Mouse (Mus musculus) Patski (cell line): ENCODE results near the gene Usp17lc. TPM values are rescaled to one million over a fixed set of nuclear protein-coding genes. Genes with fewer than 3 reads are reported as not detected.
"Not testable (repeated sequence)": the region's sequence is repeated elsewhere in the genome, so short reads cannot be mapped to it uniquely, and the experiment has no call there.

Experiments used
- ATAC-seq: fragments of 100-300 bp; one replicate; pipeline ENCODE4 v1.8.0; 2021
- CTCF ChIA-PET: fragments of 350-600 bp; sonication (Branson Sonifier 250); formaldehyde crosslinking; loops from one replicate; lab custom pipeline; 2022; ENCODE audit warnings: inconsistent platforms; lab: Charles Lee
- POLR2A ChIA-PET: fragments of 350-600 bp; sonication (Branson Sonifier 250); formaldehyde crosslinking; loops from one replicate; lab custom pipeline; 2022; ENCODE audit warnings: antibody characterized with exemption, inconsistent platforms; lab: Charles Lee
- DNase-seq: peaks from one replicate; pipeline ENCODE4 v3.0.0-alpha.2; 2011; ENCODE audit warnings: low read depth, low spot score
- H3K27me3 ChIP-seq: fragments of 371-371 bp; one replicate; pipeline ENCODE4 v1.5.1; 2021
- CTCF ChIP-seq: fragments of 100-300 bp; IDR thresholded peaks from one replicate; pipeline ENCODE4 v1.5.1; 2021
- in situ Hi-C: fragments of 300-500 bp; cut with MboI; formaldehyde crosslinking; loops from 3 replicates; pipeline ENCODE4 v1.11.1; 2018; ENCODE audit warnings: low pct_unique_long_range_greater_than_20kb, mixed read lengths
- polyA plus RNA-seq: library from polyadenylated mRNA; unstranded; gene quantifications from one replicate; pipeline ENCODE4 v1.2.3, GENCODE M21; 2021

Gene Usp17lc
- not detected for polyA plus RNA-seq

GRCm38 (mm10) chr7:103414772-103415171 lies at the start of gene Usp17lc:
Usp17lc (plus strand) TSS chr7:103415072.
- H3K27me3 ChIP-seq, CTCF ChIA-PET, ATAC-seq, DNase-seq, POLR2A ChIA-PET, in situ Hi-C loops: not testable (repeated sequence)

- ChIA-PET CTCF (no interaction called here), POLR2A (no interaction called here)
- no peak for DNase-seq
- no peak for TF ChIP-seq CTCF
- ATAC-seq: no peak
- in situ Hi-C loops: no loop called here
- H3K27me3 ChIP-seq: no peaks in the 10 kb centered on the region
These were observed 28.8 kb upstream of the Usp17lc start, which contains the start of gene Olfr603 for GRCm38 (mm10) chr7:103386077-103386476. Olfr603 (minus strand) TSS chr7:103386177.

GRCm38 (mm10) chr7:103397758-103398157 lies 17.1 kb upstream of the Usp17lc start:
- ATAC-seq: no peak
- no peak for TF ChIP-seq CTCF
- POLR2A ChIA-PET: no interaction called here

GRCm38 (mm10) chr7:103398981-103399380 lies 15.9 kb upstream of the Usp17lc start:
- CTCF ChIA-PET: no interaction called here
- no peak for DNase-seq
- in situ Hi-C loops: no loop called here
- no peak for ATAC-seq
- no peak for TF ChIP-seq CTCF
- no peaks in the 10 kb centered on the region for H3K27me3 ChIP-seq
- POLR2A ChIA-PET: no interaction called here

More at GRCm38 (mm10) chr7:103397758-103398157, 17.1 kb upstream of the Usp17lc start:
- in situ Hi-C loops: no loop called here
- H3K27me3 ChIP-seq: no peaks in the 10 kb centered on the region
- DNase-seq: no peak
- CTCF ChIA-PET: no interaction called here

- CTCF ChIA-PET, in situ Hi-C loops, H3K27me3 ChIP-seq, ATAC-seq, DNase-seq, POLR2A ChIA-PET: not testable (repeated sequence)
These were observed 8.3 kb upstream of the Usp17lc start for GRCm38 (mm10) chr7:103406521-103407055.

GRCm38 (mm10) chr7:103445339-103445738 lies 30.5 kb downstream of the Usp17lc start, which contains the start of gene Olfr605:
Olfr605 (minus strand) TSS chr7:103445439.
- POLR2A ChIA-PET: no interaction called here
- in situ Hi-C loops: no loop called here
- no peaks in the 10 kb centered on the region for H3K27me3 ChIP-seq
- no peak for TF ChIP-seq CTCF
- no peak for DNase-seq
- CTCF ChIA-PET: no interaction called here
- ATAC-seq: no peak

GRCm38 (mm10) chr7:103448746-103449145 lies 33.9 kb downstream of the Usp17lc start, which contains the start of gene Olfr606:
Olfr606 (plus strand) TSS chr7:103449046.
- in situ Hi-C loops: no loop called here
- ChIA-PET POLR2A (no interaction called here), CTCF (no interaction called here)
- H3K27me3 ChIP-seq: no peaks in the 10 kb centered on the region
- DNase-seq (no peak), ATAC-seq (no peak)
- no peak for TF ChIP-seq CTCF

GRCm38 (mm10) chr7:103460590-103460989 lies 45.7 kb downstream of the Usp17lc start:
- DNase-seq (no peak), ATAC-seq (no peak)
- H3K27me3 ChIP-seq: no peaks in the 10 kb centered on the region
- no peak for TF ChIP-seq CTCF
- ChIA-PET CTCF (no interaction called here), POLR2A (no interaction called here)
- in situ Hi-C loops: no loop called here

Other genes with a start within 250 kb of the Usp17lc start
- not detected for gene Olfr591, start 236.7 kb upstream of the Usp17lc start, polyA plus RNA-seq
- not detected for gene Olfr592, start 230.3 kb upstream of the Usp17lc start, polyA plus RNA-seq
- not detected for gene Olfr593, start 203.2 kb upstream of the Usp17lc start, polyA plus RNA-seq
- not detected for gene Olfr594, start 198.1 kb upstream of the Usp17lc start, polyA plus RNA-seq
- gene Usp17ld, start 162.6 kb upstream of the Usp17lc start, polyA plus RNA-seq: not detected
- not detected for gene Olfr596, start 109.4 kb upstream of the Usp17lc start, polyA plus RNA-seq
- not detected for gene Olfr597, start 98.8 kb upstream of the Usp17lc start, polyA plus RNA-seq
- gene Olfr598, start 91.5 kb upstream of the Usp17lc start, polyA plus RNA-seq: not detected
- gene Olfr599, start 79.2 kb upstream of the Usp17lc start, polyA plus RNA-seq: not detected
- not detected for gene Olfr600, start 65.4 kb upstream of the Usp17lc start, polyA plus RNA-seq
- not detected for gene Olfr601, start 52.4 kb upstream of the Usp17lc start, polyA plus RNA-seq
- not detected for gene Olfr603, start 28.9 kb upstream of the Usp17lc start, polyA plus RNA-seq
- not detected for gene Olfr605, start 30.4 kb downstream of the Usp17lc start, polyA plus RNA-seq
- gene Olfr606, start 34.0 kb downstream of the Usp17lc start, polyA plus RNA-seq: not detected
- not detected for gene Olfr607, start 49.1 kb downstream of the Usp17lc start, polyA plus RNA-seq
- not detected for gene Olfr608, start 54.8 kb downstream of the Usp17lc start, polyA plus RNA-seq
- not detected for gene Olfr609, start 83.0 kb downstream of the Usp17lc start, polyA plus RNA-seq
- not detected for gene Olfr610, start 97.0 kb downstream of the Usp17lc start, polyA plus RNA-seq
- not detected for gene Olfr611, start 105.8 kb downstream of the Usp17lc start, polyA plus RNA-seq
- gene Olfr612, start 127.6 kb downstream of the Usp17lc start, polyA plus RNA-seq: not detected
- gene Olfr613, start 133.0 kb downstream of the Usp17lc start, polyA plus RNA-seq: 0.42 TPM
- gene Olfr615, start 141.0 kb downstream of the Usp17lc start, polyA plus RNA-seq: not detected
- not detected for gene Olfr616, start 154.1 kb downstream of the Usp17lc start, polyA plus RNA-seq
- gene Olfr617, start 158.0 kb downstream of the Usp17lc start, polyA plus RNA-seq: not detected
- not detected for gene Olfr618, start 175.0 kb downstream of the Usp17lc start, polyA plus RNA-seq
- gene Olfr619, start 185.5 kb downstream of the Usp17lc start, polyA plus RNA-seq: not detected
- gene Olfr620, start 197.5 kb downstream of the Usp17lc start, polyA plus RNA-seq: not detected
- gene Olfr622, start 227.6 kb downstream of the Usp17lc start, polyA plus RNA-seq: not detected
- gene Olfr623, start 248.6 kb downstream of the Usp17lc start, polyA plus RNA-seq: not detected